Mouse (Mus musculus) CD4-positive, CD25-positive, alpha-beta regulatory T cell, adult 2 months (primary cell): Measurements from ENCODE around the gene Psg16.

ENCODE experiments used
- DNase-seq: peaks from one replicate; pipeline ENCODE4 v3.0.0-alpha.2; 2012; ENCODE audit warnings: low read depth, low spot score

The Psg16 gene

DNA sequence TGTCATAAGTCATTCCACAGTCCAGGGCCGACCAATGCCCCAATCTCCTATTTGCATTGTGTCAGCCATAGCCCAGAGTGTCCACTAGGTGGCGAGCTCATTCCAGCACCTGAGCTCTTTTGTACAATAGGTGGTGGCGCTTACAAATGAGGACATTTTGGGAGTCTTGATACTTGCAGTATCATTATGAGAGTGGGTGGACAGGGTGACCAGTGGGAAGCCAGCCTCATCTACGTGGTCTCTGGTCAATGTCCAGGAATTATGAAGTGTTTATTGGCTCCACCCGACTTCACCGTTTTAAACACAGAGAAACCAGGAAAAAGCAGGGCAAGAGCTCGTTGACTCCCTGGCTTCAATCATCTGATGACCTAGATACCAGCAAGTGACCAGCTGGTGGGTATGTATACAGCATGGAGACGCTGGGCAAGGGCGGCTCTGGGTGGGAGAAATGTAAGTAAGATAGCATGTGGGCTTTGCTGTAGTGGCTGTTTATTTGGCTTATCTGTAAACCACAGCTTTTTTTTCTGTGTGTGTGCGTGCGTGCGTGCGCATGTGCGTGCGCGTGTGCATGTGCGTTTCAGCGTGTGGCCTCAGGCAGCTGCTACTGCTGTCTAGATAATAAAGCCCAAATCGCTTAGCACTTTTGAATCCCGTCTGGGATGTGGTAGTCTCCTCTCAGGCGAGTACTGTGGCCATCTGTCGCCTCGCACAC is at the start of gene Psg16:
TSS of gene Psg16 (plus strand) at position 137 of the 712 bp plus-strand sequence.
- peak; percentile 78 for DNase-seq

DNA sequence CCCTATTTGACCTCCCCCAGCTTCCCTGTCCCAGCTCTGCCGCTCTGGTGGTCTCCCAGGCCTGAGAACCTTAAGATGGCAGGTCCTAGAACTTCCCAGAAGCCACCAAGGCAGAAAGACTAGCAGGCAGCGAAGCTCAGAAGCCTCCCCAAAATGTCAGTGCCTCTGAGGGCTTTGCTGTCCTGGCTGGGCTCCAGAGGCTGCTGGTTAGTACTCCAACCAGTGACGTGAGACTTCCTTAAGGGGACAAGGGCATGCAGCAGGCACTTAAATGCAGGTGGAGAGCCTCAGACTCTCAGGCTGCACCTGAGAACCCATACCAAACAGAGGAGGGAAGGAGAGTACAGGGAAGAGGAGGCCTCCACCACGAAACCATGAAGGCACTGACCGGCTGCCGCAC is 49.7 kb upstream of the Psg16 start:
- DNase-seq: no peak

DNA sequence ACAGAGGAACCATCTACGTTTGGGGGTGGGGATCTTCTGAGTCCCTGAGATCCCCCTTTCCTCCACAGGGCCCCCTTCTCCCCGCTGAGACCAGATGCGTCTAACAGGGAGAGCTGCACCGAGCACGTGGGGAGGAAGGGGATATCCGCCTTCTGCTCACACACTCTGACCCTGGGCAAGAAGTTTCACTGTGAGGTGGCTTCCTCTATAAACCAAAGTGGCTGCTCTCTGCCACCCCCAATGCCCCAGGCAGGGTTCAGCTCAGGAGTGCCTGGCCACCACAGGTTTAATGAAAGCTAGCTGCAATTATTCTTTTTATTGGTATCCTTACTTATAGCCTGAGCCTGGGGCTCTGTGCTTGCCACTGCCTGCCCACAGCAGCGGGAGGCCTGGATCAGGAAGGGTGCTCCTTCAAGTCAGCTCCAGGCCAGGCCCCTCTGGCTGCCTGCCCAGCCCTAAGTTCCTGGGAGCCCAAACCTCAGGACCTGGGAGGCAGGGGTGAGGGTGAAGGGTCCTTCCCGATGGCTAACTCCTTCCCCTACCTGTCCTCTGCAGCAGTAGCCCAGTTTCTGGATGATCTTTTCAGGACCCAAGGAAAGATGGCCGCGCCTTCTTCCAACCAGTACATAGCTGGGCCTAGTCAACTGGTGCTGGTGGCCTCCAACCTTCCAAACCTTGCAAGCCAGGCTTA is 48.9 kb upstream of the Psg16 start:
- peak; percentile 61 for DNase-seq

- peak; percentile 16 for DNase-seq
Observed at GRCm38 (mm10) chr7:17025505-17025894, 48.3 kb upstream of the Psg16 start.

GRCm38 (mm10) chr7:17025896-17026622 is 47.8 kb upstream of the Psg16 start:
- no peak for DNase-seq

GRCm38 (mm10) chr7:17026710-17027587 is 46.9 kb upstream of the Psg16 start:
- DNase-seq: peak; percentile 75

GRCm38 (mm10) chr7:17027588-17028343 is 46.1 kb upstream of the Psg16 start, which contains the start of gene Ppp5c:
Gene Ppp5c, minus strand, starts transcription at chr7:17027924.
- peak; percentile 84 for DNase-seq

- DNase-seq: no peak
Observed at GRCm38 (mm10) chr7:17028923-17029322, 44.9 kb upstream of the Psg16 start.

DNA sequence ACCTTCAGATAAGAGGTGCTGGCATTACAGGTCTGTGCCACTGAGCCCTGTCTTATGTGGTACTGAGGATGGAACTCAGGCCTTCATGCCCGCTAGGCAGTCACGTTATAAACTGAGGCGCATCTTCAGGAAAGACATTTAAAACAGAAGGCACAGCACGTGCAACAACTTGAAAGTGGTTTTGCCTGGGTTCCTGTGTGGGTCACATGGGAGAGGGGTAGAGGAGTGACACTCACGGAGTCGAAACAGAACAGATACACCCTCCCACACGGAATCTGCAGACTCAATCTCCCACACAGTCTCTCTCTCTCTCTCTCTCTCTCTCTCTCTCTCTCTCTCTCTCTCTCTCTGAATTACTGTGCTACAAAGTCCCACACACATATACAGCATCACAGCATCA is 43.6 kb upstream of the Psg16 start:
- peak; percentile 49 for DNase-seq

DNA sequence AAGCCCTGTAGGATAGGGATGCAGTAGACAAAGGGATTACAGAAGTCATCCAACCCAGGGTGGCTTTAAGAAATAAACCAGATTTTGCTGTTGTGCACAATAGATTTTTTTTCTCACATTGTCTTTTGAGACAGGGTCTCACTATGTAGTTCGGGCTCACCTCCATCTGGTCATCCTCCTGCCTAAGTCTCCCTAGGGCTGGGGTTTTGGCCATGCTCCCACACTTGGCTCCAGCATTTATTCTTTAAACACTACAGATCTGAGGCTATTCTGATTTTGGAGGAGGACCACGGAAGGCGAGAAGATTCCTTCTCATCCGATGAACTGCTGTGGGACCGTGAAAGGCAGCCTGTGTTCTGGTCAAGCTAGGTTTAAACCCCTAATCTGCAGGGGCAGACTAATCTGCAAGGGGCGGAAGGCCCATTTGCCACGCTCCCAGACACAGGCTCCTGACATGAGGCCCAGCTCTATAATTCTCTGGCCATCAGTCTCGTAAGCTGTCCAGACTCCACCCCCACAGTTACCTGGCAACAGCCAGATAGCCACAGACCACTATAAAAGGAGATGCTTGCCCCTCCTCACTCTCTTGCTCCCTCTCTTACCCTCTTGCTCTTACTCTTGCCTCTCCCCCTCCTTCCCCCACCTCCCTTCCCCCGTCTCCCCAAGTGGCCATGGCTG is 35.7 kb upstream of the Psg16 start:
- DNase-seq: no peak

DNA sequence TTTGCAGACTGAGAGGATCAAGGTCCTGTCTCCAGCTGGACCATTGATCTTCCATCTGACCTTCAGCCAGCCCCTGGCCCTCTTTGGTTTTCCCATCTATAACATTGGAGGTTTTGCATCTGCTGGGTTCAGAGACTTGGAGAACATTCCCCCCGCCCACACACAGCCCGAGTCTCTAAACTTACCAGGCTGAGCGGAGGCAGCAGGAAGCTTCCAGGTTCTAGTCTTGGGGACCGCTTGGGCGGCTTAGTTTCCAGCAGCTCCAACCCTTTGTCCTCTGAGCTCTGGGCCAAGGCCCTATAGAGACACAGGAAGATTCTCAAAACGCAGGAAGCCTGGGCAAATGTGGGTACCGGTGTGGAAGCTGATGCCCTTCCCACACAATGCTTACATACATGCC is 34.5 kb upstream of the Psg16 start:
- DNase-seq: no peak

- DNase-seq: no peak
Observed at GRCm38 (mm10) chr7:17045743-17046142, 28.1 kb upstream of the Psg16 start.

DNA sequence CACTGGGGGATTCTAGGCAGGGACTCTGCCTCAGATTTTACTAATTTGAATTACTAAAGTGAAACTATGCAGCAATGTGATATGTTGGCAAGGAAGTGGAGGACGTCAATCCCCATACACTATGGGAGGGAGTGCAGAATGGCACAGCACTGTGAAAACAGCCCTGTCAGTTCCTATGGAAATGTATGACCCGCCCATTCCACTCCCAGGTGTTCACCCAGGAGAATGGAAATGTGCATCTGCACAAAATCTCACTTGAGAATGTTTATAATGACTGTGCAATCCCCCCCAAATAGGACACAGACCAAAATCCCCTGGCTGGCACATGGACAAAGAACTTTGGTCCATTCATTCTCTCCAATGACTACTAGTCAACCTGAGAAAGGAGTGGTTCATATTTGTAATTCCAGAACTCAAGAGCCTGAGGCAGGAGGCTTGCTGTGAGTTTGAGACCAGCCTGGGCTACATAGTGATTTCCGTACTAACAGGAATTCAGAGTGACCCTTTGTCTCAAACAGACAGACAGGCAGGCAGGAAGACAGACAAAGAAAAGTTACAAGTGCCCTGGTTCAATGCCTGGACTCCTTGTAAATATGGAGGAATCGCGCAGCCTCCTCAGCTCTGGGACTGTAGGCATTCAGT is 26.7 kb upstream of the Psg16 start:
- no peak for DNase-seq

GRCm38 (mm10) chr7:17048431-17049190 is 25.2 kb upstream of the Psg16 start:
- DNase-seq: no peak

GRCm38 (mm10) chr7:17050491-17050890 is 23.3 kb upstream of the Psg16 start:
- DNase-seq: no peak

GRCm38 (mm10) chr7:17050933-17051594 is 22.8 kb upstream of the Psg16 start:
- DNase-seq: peak; percentile 85

DNA sequence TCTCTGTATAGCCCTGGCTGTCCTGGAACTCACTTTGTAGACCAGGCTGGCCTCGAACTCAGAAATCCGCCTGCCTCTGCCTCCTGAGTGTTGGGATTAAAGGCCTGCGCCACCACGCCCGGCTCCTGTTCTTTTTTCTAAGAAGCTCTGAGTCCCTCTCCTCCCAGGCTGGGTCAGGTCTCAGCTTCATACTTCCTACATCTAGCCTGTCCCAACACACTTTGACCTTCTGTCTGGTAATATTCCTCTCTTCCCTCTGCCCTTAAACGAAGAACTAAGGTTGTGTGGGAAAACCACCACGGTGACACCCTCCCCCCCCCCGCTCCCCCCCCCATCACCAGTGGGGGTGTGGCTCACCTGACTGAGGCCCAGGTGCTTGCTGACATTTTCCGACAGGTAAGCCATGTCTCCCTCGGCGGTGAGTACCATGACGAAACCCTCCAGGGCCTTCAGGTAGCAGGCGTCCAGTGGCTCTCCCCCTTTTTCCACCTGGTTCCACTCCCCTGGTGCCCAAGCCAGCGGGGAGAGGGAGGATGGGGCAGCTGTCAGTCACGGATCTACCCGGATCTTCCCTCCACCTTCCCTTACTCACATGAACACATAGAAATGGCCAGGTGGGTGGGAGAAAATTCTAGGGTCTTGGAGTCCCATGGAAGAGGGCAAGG is 19.4 kb upstream of the Psg16 start:
- DNase-seq: no peak
